Mouse (Mus musculus) kidney, postnatal 0 days (tissue): ENCODE data around the gene Timd2. TPM values are rescaled to one million over a fixed set of nuclear protein-coding genes. Genes with fewer than 3 reads are reported as not detected.
"Not testable (repeated sequence)": the region's sequence is repeated elsewhere in the genome, so short reads cannot be mapped to it uniquely, and the experiment has no call there.

Experiments used
- ATAC-seq: fragments of 200-750 bp; cut with Nextera tagmentation; replicated peaks from 2 replicates; pipeline ENCODE4 v1.8.0; 2017; ENCODE audit warnings: low read depth, moderate number of reproducible peaks, moderate TSS enrichment, moderate library complexity; ENCODE audit not compliant: low FRiP score
- DNase-seq: peaks from one replicate; pipeline ENCODE4 v3.0.0-alpha.2; 2016; ENCODE audit warnings: low spot score
- H3K27ac ChIP-seq: fragments of 300-500 bp; sonication (generic); 2 replicates; pipeline ENCODE4 v1.5.1; 2014; ENCODE audit warnings: mild to moderate bottlenecking
- H3K27me3 ChIP-seq: fragments of 300-500 bp; sonication (generic); 2 replicates; pipeline ENCODE4 v1.6.1; 2014; ENCODE audit warnings: low read length, mixed read lengths; ENCODE audit not compliant: insufficient read depth
- H3K36me3 ChIP-seq: fragments of 300-500 bp; sonication (generic); 2 replicates; pipeline ENCODE4 v1.6.1; 2014; ENCODE audit warnings: low read length, mixed read lengths; ENCODE audit not compliant: insufficient read depth
- H3K4me1 ChIP-seq: fragments of 300-500 bp; sonication (generic); replicated peaks from 2 replicates; pipeline ENCODE4 v1.6.1; 2014; ENCODE audit warnings: antibody characterized with exemption, low read length, mixed read lengths; ENCODE audit not compliant: insufficient read depth
- H3K4me2 ChIP-seq: fragments of 300-500 bp; sonication (generic); 2 replicates; pipeline ENCODE4 v1.6.1; 2014; ENCODE audit warnings: mild to moderate bottlenecking, low read length, moderate library complexity, mixed read lengths
- H3K4me3 ChIP-seq: fragments of 300-500 bp; sonication (generic); replicated peaks from 2 replicates; pipeline ENCODE4 v1.5.1; 2014; ENCODE audit warnings: low read depth, low read length
- H3K9ac ChIP-seq: fragments of 300-500 bp; sonication (generic); 2 replicates; pipeline ENCODE4 v1.6.1; 2014; ENCODE audit warnings: low read depth, low read length
- H3K9me3 ChIP-seq: fragments of 300-500 bp; sonication (generic); replicated peaks from 2 replicates; pipeline ENCODE4 v1.6.1; 2016; ENCODE audit warnings: low read length, inconsistent platforms, mixed read lengths
- CTCF ChIP-seq: IDR thresholded peaks from 2 replicates; pipeline ENCODE4 v1.5.1; 2016; ENCODE audit warnings: antibody characterized with exemption, low read depth, mild to moderate bottlenecking, moderate library complexity
- WGBS: fragments of 180-500 bp; shearing (Covaris S2); extraction: QIAGEN DNeasy Blood & Tissue Kit; methylation state at CpG from one replicate; pipeline ENCODE4 v1.1.7; 2014; 5-methylcytosine and 5-hydroxymethylcytosine counted together
- polyA plus RNA-seq: library from polyadenylated mRNA; unstranded; fragments of >200 nt; fragmentation: Nextera tagmentation; extraction: Ambion mirVana; gene quantifications from 2 replicates; pipeline ENCODE4 v1.2.1, GENCODE M21; 2015

Gene Timd2
- 0.67 and 0.70 TPM in 2 replicates for polyA plus RNA-seq

DNA sequence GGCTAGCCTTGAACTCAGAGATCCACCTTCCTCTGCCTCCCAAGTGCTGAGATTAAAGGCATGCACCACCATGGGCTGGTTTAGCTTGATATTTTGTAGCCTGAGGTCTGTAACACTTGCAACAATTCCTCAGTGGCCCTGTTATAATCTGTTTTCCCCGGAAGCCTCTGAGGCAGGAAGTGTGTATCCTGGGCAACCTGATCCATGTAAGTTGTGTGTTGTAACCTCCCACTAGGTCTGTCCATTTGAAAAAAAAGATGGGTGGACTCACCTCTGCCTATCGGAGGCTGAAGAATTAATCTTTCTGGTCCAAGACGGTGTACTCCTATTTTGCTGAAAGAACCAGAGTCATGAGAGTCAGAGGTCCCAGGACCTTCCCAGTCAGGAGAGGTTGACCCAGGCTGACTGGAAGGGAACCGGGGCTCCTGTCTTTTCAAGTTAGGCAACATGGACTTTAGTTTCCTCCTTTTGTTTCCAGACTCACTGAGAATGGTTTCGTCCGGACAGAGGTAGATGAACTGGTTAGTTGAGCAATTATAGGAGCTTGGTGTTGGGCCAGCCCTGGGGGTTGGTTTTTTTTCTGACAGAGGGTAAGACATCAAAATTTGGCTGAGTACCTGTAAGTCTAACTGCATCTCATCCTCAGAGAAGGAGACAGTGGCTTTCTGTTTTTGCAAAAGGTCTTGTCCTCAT is at the start of gene Timd2:
Timd2 (minus strand) TSS at position 398 of the 693 bp plus-strand sequence.
- no peaks in the 10 kb centered on the region for H3K27me3 ChIP-seq
- H3K36me3 ChIP-seq: no peaks in the 10 kb centered on the region
- no peak within 1 kb of the TSS for H3K4me3 ChIP-seq
- no peak for TF ChIP-seq CTCF
- H3K4me1 ChIP-seq: no peaks in the 10 kb centered on the region
- 55% methylated on average over 6 of the region's 6 CpGs for WGBS
- H3K9ac ChIP-seq: no peak within 1 kb of the TSS
- no peak within 1 kb of the TSS for H3K27ac ChIP-seq
- H3K9me3 ChIP-seq: no peaks in the 10 kb centered on the region
- no peak within 1 kb of the TSS for H3K4me2 ChIP-seq
- ATAC-seq (no peak), DNase-seq (no peak)

DNA sequence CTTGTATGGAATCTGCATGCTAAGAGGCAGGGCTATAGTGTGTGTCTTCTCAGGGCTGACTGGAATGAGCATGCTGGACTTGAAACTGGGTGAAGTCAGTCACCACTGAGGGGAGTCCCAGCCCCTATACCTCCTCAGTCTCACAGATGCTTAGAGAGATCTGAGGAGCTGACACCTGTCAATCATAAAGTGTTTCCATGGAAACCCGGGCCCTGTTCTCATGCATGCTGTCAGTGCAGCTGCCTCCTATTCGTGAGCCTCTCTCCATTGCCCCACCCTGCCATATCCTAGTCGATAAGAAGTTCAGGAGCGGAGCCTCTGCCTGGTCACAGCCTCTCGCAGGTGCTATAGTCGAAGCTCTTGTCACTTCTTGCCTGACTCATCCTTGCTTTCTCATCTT is 48.9 kb upstream of the Timd2 start:
- not testable (repeated sequence) for H3K36me3 ChIP-seq, H3K27ac ChIP-seq, H3K9me3 ChIP-seq, H3K4me2 ChIP-seq, DNase-seq, H3K27me3 ChIP-seq, ATAC-seq, H3K9ac ChIP-seq, H3K4me1 ChIP-seq, H3K4me3 ChIP-seq
- WGBS: 90% methylated on average over 6 of the region's 6 CpGs

DNA sequence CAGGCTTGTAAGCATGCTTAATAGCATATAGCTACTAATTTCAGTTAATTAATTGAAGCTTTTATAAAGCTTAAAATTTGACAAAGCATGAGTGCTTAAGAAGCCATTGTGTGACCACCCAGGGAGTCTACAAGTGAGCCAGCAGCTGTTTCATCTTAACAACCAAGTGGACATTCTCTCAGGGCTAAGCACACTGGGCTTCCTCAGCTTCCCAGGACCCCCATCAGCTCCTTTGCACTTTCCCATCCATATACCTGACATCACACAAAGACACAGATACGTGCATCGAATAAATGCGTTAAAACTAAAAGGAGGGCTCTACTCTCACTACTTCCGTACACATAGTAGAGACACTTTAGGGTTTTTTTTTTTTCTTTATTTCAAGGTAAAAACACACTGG is 47.8 kb upstream of the Timd2 start:
- no peak overlapping the region for H3K27ac ChIP-seq
- no peak overlapping the region for H3K4me2 ChIP-seq
- no peaks in the 10 kb centered on the region for H3K9me3 ChIP-seq
- no peaks in the 10 kb centered on the region for H3K4me1 ChIP-seq
- H3K36me3 ChIP-seq: no peaks in the 10 kb centered on the region
- H3K4me3 ChIP-seq: no peak overlapping the region
- ATAC-seq: no peak
- H3K27me3 ChIP-seq: no peaks in the 10 kb centered on the region
- TF ChIP-seq CTCF: no peak
- WGBS: 81% methylated on average over 4 of the region's 4 CpGs
- no peak for DNase-seq
- no peak overlapping the region for H3K9ac ChIP-seq

DNA sequence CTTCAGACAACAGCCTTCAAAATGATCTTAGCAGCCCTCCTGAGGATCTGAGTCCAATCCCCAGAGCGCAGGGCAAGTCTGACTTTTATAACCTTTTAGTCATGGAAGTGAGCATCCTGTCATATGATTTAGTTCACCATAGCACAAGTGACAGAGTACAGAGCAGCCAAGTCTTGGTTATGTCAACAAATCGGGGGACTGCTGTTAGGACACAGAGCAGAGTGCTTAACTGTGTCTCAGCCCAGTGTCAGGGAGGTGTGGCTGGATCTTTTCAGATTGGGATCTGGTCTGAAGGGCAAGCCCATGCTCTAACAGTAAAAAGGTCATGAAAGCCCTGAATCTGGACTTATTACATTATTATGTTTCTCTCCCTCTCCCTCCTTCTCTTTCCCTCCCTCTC is 46.8 kb upstream of the Timd2 start:
- no peak for TF ChIP-seq CTCF
- Histone ChIP-seq H3K9ac (no peak overlapping the region), H3K4me3 (no peak overlapping the region), H3K9me3 (no peaks in the 10 kb centered on the region), H3K36me3 (no peaks in the 10 kb centered on the region), H3K27me3 (no peaks in the 10 kb centered on the region), H3K4me1 (no peaks in the 10 kb centered on the region), H3K4me2 (no peak overlapping the region), H3K27ac (no peak overlapping the region)
- DNase-seq (no peak), ATAC-seq (no peak)
- 20% methylated on average over 2 of the region's 2 CpGs for WGBS

DNA sequence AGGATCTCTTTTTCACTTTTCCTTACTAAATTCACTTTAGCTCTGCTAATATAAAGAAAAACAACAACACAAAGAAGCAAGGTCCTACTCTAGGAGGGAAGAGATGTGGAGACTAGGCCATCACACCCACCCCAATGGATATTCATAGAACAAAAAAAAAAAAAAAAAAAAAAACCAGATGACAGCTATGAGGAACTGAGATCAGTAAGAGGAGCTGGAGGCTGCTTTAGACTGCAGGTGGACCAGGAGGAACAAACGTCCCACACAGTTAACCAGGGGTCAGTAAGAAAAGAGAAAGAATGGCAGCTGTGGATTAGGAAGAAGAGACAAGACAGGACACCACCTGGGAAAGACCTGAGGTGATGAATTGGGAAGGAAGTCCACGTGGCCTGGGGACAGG is 41.1 kb upstream of the Timd2 start:
- Histone ChIP-seq H3K27me3 (no peaks in the 10 kb centered on the region), H3K4me2 (no peak overlapping the region), H3K36me3 (no peaks in the 10 kb centered on the region), H3K9ac (no peak overlapping the region), H3K27ac (no peak overlapping the region), H3K9me3 (no peaks in the 10 kb centered on the region), H3K4me1 (no peaks in the 10 kb centered on the region), H3K4me3 (no peak overlapping the region)
- DNase-seq: no peak
- WGBS: 51% methylated on average over 2 of the region's 2 CpGs
- no peak for TF ChIP-seq CTCF
- no peak for ATAC-seq

DNA sequence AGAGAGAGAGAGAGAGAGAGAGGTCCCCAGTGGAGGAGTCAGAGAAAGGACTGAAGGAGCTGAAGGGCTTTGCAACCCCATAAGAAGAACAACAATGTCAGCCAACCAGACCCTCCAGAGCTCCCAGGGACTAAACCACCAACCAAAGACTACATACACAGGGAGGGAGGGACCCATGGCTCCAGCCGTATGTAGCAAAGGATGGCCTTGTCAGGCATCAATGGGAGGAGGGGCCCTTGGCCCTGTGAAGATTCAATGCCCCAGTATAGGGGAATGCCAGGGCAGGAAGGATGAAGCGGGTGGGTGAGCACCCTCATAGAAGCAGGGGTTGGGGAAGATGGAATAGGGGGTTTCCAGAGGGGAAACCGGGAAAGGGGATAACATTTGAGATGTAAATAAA is 34.9 kb upstream of the Timd2 start:
- no peaks in the 10 kb centered on the region for H3K9me3 ChIP-seq
- WGBS: 69% methylated on average over 3 of the region's 3 CpGs
- no peaks in the 10 kb centered on the region for H3K36me3 ChIP-seq
- no peak overlapping the region for H3K27ac ChIP-seq
- no peak overlapping the region for H3K4me2 ChIP-seq
- H3K4me1 ChIP-seq: no peaks in the 10 kb centered on the region
- no peaks in the 10 kb centered on the region for H3K27me3 ChIP-seq
- TF ChIP-seq CTCF: no peak
- ATAC-seq (no peak), DNase-seq (no peak)
- H3K4me3 ChIP-seq: no peak overlapping the region
- H3K9ac ChIP-seq: no peak overlapping the region

DNA sequence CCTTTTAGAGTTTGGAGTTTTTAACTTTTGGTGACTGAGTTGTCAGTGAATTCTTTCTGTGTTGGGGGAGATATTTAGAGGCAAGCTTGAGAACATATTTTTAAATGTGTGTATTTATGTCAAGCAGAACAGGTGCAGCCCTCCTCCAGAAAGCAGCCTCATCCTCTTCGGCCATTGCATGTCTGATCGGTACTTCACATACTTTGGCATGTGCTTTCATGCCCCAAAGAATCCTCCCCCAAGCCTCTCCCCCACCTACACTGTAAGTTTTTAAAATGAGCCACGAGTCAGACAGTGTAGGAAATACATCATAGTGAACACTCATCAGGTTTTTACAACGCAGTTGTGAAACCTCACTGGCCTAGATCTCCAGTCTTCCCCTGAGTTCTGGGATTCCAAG is 34.0 kb upstream of the Timd2 start:
- no peaks in the 10 kb centered on the region for H3K4me1 ChIP-seq
- 61% methylated on average over 4 of the region's 4 CpGs for WGBS
- DNase-seq: no peak
- no peak overlapping the region for H3K27ac ChIP-seq
- ATAC-seq: no peak
- H3K4me3 ChIP-seq: no peak overlapping the region
- no peaks in the 10 kb centered on the region for H3K27me3 ChIP-seq
- no peak overlapping the region for H3K9ac ChIP-seq
- H3K4me2 ChIP-seq: no peak overlapping the region
- no peak for TF ChIP-seq CTCF
- H3K9me3 ChIP-seq: no peaks in the 10 kb centered on the region
- H3K36me3 ChIP-seq: no peaks in the 10 kb centered on the region
